Mouse (Mus musculus) stomach, postnatal 0 days (tissue): ENCODE data around the gene Sfxn5.

Source experiments
- CTCF ChIP-seq: IDR thresholded peaks from 2 replicates; pipeline ENCODE4 v1.5.1; 2016; ENCODE audit warnings: antibody characterized with exemption, low read depth, mild to moderate bottlenecking, moderate library complexity
- EP300 ChIP-seq: optimal IDR thresholded peaks from 2 replicates; pipeline ENCODE3; 2016; ENCODE audit warnings: antibody characterized with exemption

GRCm38 (mm10) chr6:85363906-85364260 is 30.7 kb upstream of the Sfxn5 start:
- no peak for TF ChIP-seq CTCF
- TF ChIP-seq EP300 = no peak
